In genomic region chr17:51583984-51584880, GRCm38 (mm10) we compare ENCODE assay signal across 12 mouse cellular contexts.
A peak's percentile ranks its signal among the peaks of the same experiment; 100 is the strongest.
DNase-seq lines count a peak whose midpoint lies in the region; ATAC-seq and TF ChIP-seq lines count a peak whose summit lies in the region.
"Had no signal": no experiment of that assay in that cellular context is flagged by ENCODE, and none has a peak within 500 bp of the region (broad histone marks: within the 10 kb centered on the region; RNA-seq: fewer than 3 reads in every experiment).

No protein-coding gene starts in this region.

- TF ChIP-seq POLR2A in brain, embryonic 14.5 days (IDR thresholded peaks at IDR 0.05; ENCODE audit: borderline replicate concordance, extremely low read depth, insufficient read depth, insufficient read length, poor library complexity, severe bottlenecking): no peak

- no peaks in the 10 kb centered on the region for H3K27me3 ChIP-seq in hindbrain, embryonic 11.5 days (ENCODE audit: control insufficient read depth, insufficient read depth, low read length)
- no peaks in the 10 kb centered on the region for H3K27me3 ChIP-seq in hindbrain, embryonic 10.5 days (ENCODE audit: insufficient read depth, poor library complexity, severe bottlenecking)
- H3K27me3 ChIP-seq in midbrain, embryonic 15.5 days (replicated peaks): no peaks in the 10 kb centered on the region
- H3K27me3 ChIP-seq in heart, embryonic 11.5 days (ENCODE audit: control insufficient read depth, insufficient read depth, low read length): no peaks in the 10 kb centered on the region
- H3K27me3 ChIP-seq: Patski had no signal

- TF ChIP-seq CTCF in brain, embryonic 14.5 days (IDR thresholded peaks at IDR 0.05; ENCODE audit: borderline replicate concordance, extremely low read depth, insufficient read depth, insufficient read length): no peak

- H3K4me2 ChIP-seq in hindbrain, embryonic 11.5 days (replicated peaks; ENCODE audit: low read depth, low read length): no peak overlapping the region
- H3K4me2 ChIP-seq in midbrain, embryonic 15.5 days: peak overlapping the region; percentile 41
- no peak overlapping the region for H3K4me2 ChIP-seq in heart, embryonic 11.5 days

- H3K4me1 ChIP-seq in hindbrain, embryonic 11.5 days (replicated peaks; ENCODE audit: control insufficient read depth, insufficient read depth, low read length): no peaks in the 10 kb centered on the region
- peaks cover 13% of the 10 kb centered on the region; the same call in 1 of the 2 replicates for H3K4me1 ChIP-seq in hindbrain, embryonic 10.5 days (replicated peaks)
- H3K4me1 ChIP-seq in midbrain, embryonic 15.5 days: peaks cover 8% of the 10 kb centered on the region; the same call in 1 of the 2 replicates
- no peaks in the 10 kb centered on the region for H3K4me1 ChIP-seq in heart, embryonic 11.5 days (ENCODE audit: control insufficient read depth, insufficient read depth, low read length)

- 0 out of 2 replicates have a peak overlapping the region, but pooled peaks have one; percentile 15 for H3K9ac ChIP-seq in hindbrain, embryonic 11.5 days (ENCODE audit: low read depth, low read length)
- peak overlapping the region; percentile 0; the same call in 1 of the 2 replicates for H3K9ac ChIP-seq in midbrain, embryonic 15.5 days
- H3K9ac ChIP-seq in heart, embryonic 11.5 days (ENCODE audit: low read depth, low read length): no peak overlapping the region

- ATAC-seq in hindbrain, embryonic 11.5 days (ENCODE audit: low FRiP score): peak; percentile 56; the same call in 1 of the 2 replicates
- peak; percentile 86 for ATAC-seq in midbrain, embryonic 15.5 days (replicated peaks)
- ATAC-seq in heart, embryonic 11.5 days (replicated peaks; ENCODE audit: insufficient number of reproducible peaks, low FRiP score, low TSS enrichment): no peak
- ATAC-seq: Patski had no signal

- DNase-seq in hindbrain, embryonic 11.5 days (ENCODE audit: low spot score): no peak
- DNase-seq in hindbrain, embryonic 10.5 days (ENCODE audit: low spot score): no peak
- peak; percentile 50 for DNase-seq in brain, embryonic 14.5 days (ENCODE audit: low read depth)
- peak; percentile 18 to 40 for DNase-seq in layer of hippocampus, postnatal 14 days (ENCODE audit: low spot score in 2 of 2)
- DNase-seq in ovary, postnatal 14 days (ENCODE audit: low spot score): no peak
- DNase-seq in heart, postnatal 4 days: no peak
- DNase-seq: cerebellum, postnatal 25 days had no signal

- no peak overlapping the region for H3K27ac ChIP-seq in hindbrain, embryonic 11.5 days (ENCODE audit: low read depth, low read length)
- no peak overlapping the region for H3K27ac ChIP-seq in hindbrain, embryonic 10.5 days
- H3K27ac ChIP-seq in midbrain, embryonic 15.5 days: peak overlapping the region; percentile 64
- no peak overlapping the region for H3K27ac ChIP-seq in heart, embryonic 11.5 days (ENCODE audit: low read depth, low read length)
- H3K27ac ChIP-seq: stomach, postnatal 0 days had no signal

- H3K4me3 ChIP-seq in hindbrain, embryonic 11.5 days (ENCODE audit: low read depth, low read length): no peak overlapping the region
- H3K4me3 ChIP-seq in hindbrain, embryonic 10.5 days: no peak overlapping the region
- peak overlapping the region; percentile 13 for H3K4me3 ChIP-seq in midbrain, embryonic 15.5 days
- H3K4me3 ChIP-seq in heart, embryonic 11.5 days (ENCODE audit: low read depth, low read length): no peak overlapping the region
- H3K4me3 ChIP-seq: erythroblast, embryonic 14.5 days had no signal

- H3K9me3 ChIP-seq in hindbrain, embryonic 11.5 days (ENCODE audit: control insufficient read depth, low read length): no peaks in the 10 kb centered on the region
- no peaks in the 10 kb centered on the region for H3K9me3 ChIP-seq in hindbrain, embryonic 10.5 days
- no peaks in the 10 kb centered on the region for H3K9me3 ChIP-seq in midbrain, embryonic 15.5 days
- no peaks in the 10 kb centered on the region for H3K9me3 ChIP-seq in heart, embryonic 11.5 days (replicated peaks; ENCODE audit: control insufficient read depth, low read length)

- 69% methylated on average over 19 of the region's 19 CpGs for WGBS in hindbrain, embryonic 11.5 days
- WGBS in hindbrain, embryonic 10.5 days: 70% methylated on average over 19 of the region's 19 CpGs
- 29% methylated on average over 19 of the region's 19 CpGs for whole genome bisulfite sequencing in midbrain, embryonic 15.5 days
- WGBS in heart, embryonic 11.5 days (ENCODE audit: insufficient replicate concordance): 84% methylated on average over 19 of the region's 19 CpGs

- H3K36me3 ChIP-seq in hindbrain, embryonic 11.5 days (ENCODE audit: control insufficient read depth, insufficient read depth, low read length): no peaks in the 10 kb centered on the region
- no peaks in the 10 kb centered on the region for H3K36me3 ChIP-seq in hindbrain, embryonic 10.5 days
- H3K36me3 ChIP-seq in midbrain, embryonic 15.5 days (replicated peaks): no peaks in the 10 kb centered on the region
- H3K36me3 ChIP-seq in heart, embryonic 11.5 days (ENCODE audit: control insufficient read depth, insufficient read depth, low read length): no peaks in the 10 kb centered on the region

Comparison
In these comparisons a context has a peak if more than half of its experiments do, and no peak if none do; other contexts are left out.
1. DNase-seq: peak in brain, embryonic 14.5 days (single experiment) and layer of hippocampus, postnatal 14 days (2 of 2); none in hindbrain, embryonic 11.5 days (single experiment), hindbrain, embryonic 10.5 days (single experiment), ovary, postnatal 14 days (single experiment) and heart, postnatal 4 days (single experiment).